Mouse (Mus musculus) liver, adult 2 months (tissue): ENCODE measurements around the gene Kynu. TPM values are rescaled to one million over a fixed set of nuclear protein-coding genes. Genes with fewer than 3 reads are reported as not detected.

Source experiments
- DNase-seq: peaks from one replicate; pipeline ENCODE4 v3.0.0-alpha.2; 2011; ENCODE audit warnings: low read depth, low spot score; ENCODE audit errors: extremely low read depth
- H3K27ac ChIP-seq: fragments of 200-500 bp; replicated peaks from 2 replicates; pipeline ENCODE4 v1.5.1; 2012; ENCODE audit warnings: low read depth, mild to moderate bottlenecking, control low read depth, inconsistent platforms, low read length; ENCODE audit not compliant: insufficient read depth
- H3K27me3 ChIP-seq: fragments of 200-500 bp; 2 replicates; pipeline ENCODE4 v1.6.1; 2012; ENCODE audit warnings: mild to moderate bottlenecking, moderate library complexity, low read length, inconsistent platforms; ENCODE audit not compliant: control insufficient read depth, insufficient read depth
- H3K36me3 ChIP-seq: fragments of 200-500 bp; 2 replicates; pipeline ENCODE4 v1.6.1; 2012; ENCODE audit warnings: low read length, inconsistent platforms; ENCODE audit not compliant: control insufficient read depth, insufficient read depth
- H3K4me1 ChIP-seq: fragments of 200-500 bp; 2 replicates; pipeline ENCODE4 v1.6.1; 2011; ENCODE audit warnings: low read length; ENCODE audit not compliant: control insufficient read depth, insufficient read depth
- H3K4me3 ChIP-seq: fragments of 200-500 bp; 2 replicates; pipeline ENCODE4 v1.5.1; 2011; ENCODE audit warnings: low read depth, mild to moderate bottlenecking, control low read depth, low read length, moderate library complexity; ENCODE audit not compliant: insufficient read depth
- H3K79me2 ChIP-seq: fragments of 200-500 bp; 2 replicates; pipeline ENCODE4 v1.6.1; 2012; ENCODE audit warnings: inconsistent platforms, mild to moderate bottlenecking, low read length, moderate library complexity; ENCODE audit not compliant: control insufficient read depth, insufficient read depth
- H3K9ac ChIP-seq: fragments of 200-500 bp; 2 replicates; pipeline ENCODE4 v1.6.1; 2012; ENCODE audit warnings: low read depth, mild to moderate bottlenecking, control low read depth, inconsistent platforms, low read length
- CTCF ChIP-seq: fragments of 200-500 bp; IDR thresholded peaks from 2 replicates; pipeline ENCODE4 v1.5.1; 2011; ENCODE audit warnings: low read depth, low read length, control low read depth
- POLR2A ChIP-seq: fragments of 200-500 bp; IDR thresholded peaks from 2 replicates; pipeline ENCODE4 v1.6.1; 2011; ENCODE audit warnings: low read length, control low read depth; ENCODE audit not compliant: insufficient read depth; ENCODE audit errors: extremely low read depth
- WGBS: fragments of 180-500 bp; shearing (Covaris S2); methylation state at CpG from one replicate; pipeline ENCODE4 v1.1.7; 2018; 5-methylcytosine and 5-hydroxymethylcytosine counted together
- polyA plus RNA-seq: library from polyadenylated mRNA; depleted of rRNA; stranded (reverse); fragments of >200 nt; gene quantifications from 2 replicates; pipeline ENCODE4 v1.2.3, GENCODE M21; 2012; rRNA removed
- total RNA-seq: library from RNA; depleted of rRNA; stranded (reverse); fragments of >200 nt; gene quantifications from 2 replicates; pipeline ENCODE4 v1.2.3, GENCODE M21; 2014; rRNA removed

Kynu gene
- total RNA-seq (130 and 154 TPM in 2 replicates), polyA plus RNA-seq (52.8 and 54.1 TPM in 2 replicates)

- WGBS = 7% methylated on average over 9 of the region's 9 CpGs
- Histone ChIP-seq H3K9ac (peak within 1 kb of the TSS; percentile 95), H3K27ac (peak within 1 kb of the TSS; percentile 100), H3K36me3 (peaks cover 15% of the 10 kb centered on the region), H3K79me2 (peaks cover 4% of the 10 kb centered on the region; the same call in 1 of the 2 replicates), H3K4me1 (peaks cover 19% of the 10 kb centered on the region; the same call in 1 of the 2 replicates), H3K4me3 (peak within 1 kb of the TSS; percentile 86), H3K27me3 (no peaks in the 10 kb centered on the region)
- DNase-seq = peak; percentile 94
- TF ChIP-seq POLR2A (no peak), CTCF (no peak)
These were observed at the start of gene Kynu for GRCm38 (mm10) chr2:43555062-43555888. Kynu (plus strand) TSS chr2:43555329.

- Histone ChIP-seq H3K27ac (no peak overlapping the region), H3K4me3 (no peak overlapping the region), H3K79me2 (no peaks in the 10 kb centered on the region), H3K36me3 (no peaks in the 10 kb centered on the region), H3K4me1 (peaks cover 3% of the 10 kb centered on the region; the same call in 1 of the 2 replicates), H3K9ac (no peak overlapping the region), H3K27me3 (no peaks in the 10 kb centered on the region)
- WGBS = 94% methylated on average over 3 of the region's 3 CpGs
- no peak for DNase-seq
- no peak for TF ChIP-seq POLR2A
- no peak for TF ChIP-seq CTCF
These were observed 48.9 kb upstream of the Kynu start for GRCm38 (mm10) chr2:43506182-43506581.

- peak; percentile 88 for DNase-seq
- Histone ChIP-seq H3K27ac (no peak overlapping the region), H3K4me3 (peak overlapping the region; percentile 20; the same call in 1 of the 2 replicates), H3K79me2 (no peaks in the 10 kb centered on the region), H3K4me1 (peaks cover 6% of the 10 kb centered on the region; the same call in 1 of the 2 replicates), H3K9ac (no peak overlapping the region), H3K36me3 (no peaks in the 10 kb centered on the region), H3K27me3 (no peaks in the 10 kb centered on the region)
- TF ChIP-seq POLR2A = no peak
- no peak for TF ChIP-seq CTCF
- WGBS = 16% methylated on average over 7 of the region's 7 CpGs
These were observed 41.3 kb upstream of the Kynu start for GRCm38 (mm10) chr2:43513852-43514251.

GRCm38 (mm10) chr2:43534417-43534816 lies 20.7 kb upstream of the Kynu start:
- Histone ChIP-seq H3K27ac (no peak overlapping the region), H3K9ac (no peak overlapping the region), H3K27me3 (no peaks in the 10 kb centered on the region), H3K4me3 (no peak overlapping the region), H3K4me1 (no peaks in the 10 kb centered on the region), H3K79me2 (no peaks in the 10 kb centered on the region), H3K36me3 (no peaks in the 10 kb centered on the region)
- WGBS = 52% methylated on average over 2 of the region's 2 CpGs
- DNase-seq = no peak
- TF ChIP-seq POLR2A (no peak), CTCF (no peak)

- TF ChIP-seq CTCF (no peak), POLR2A (no peak)
- Histone ChIP-seq H3K36me3 (no peaks in the 10 kb centered on the region), H3K4me3 (no peak overlapping the region), H3K9ac (no peak overlapping the region), H3K27ac (no peak overlapping the region), H3K27me3 (no peaks in the 10 kb centered on the region), H3K4me1 (peaks cover 2% of the 10 kb centered on the region; the same call in 1 of the 2 replicates), H3K79me2 (no peaks in the 10 kb centered on the region)
- WGBS = 87% methylated on average over 3 of the region's 3 CpGs
- DNase-seq = no peak
These were observed 12.5 kb upstream of the Kynu start for GRCm38 (mm10) chr2:43542615-43543014.

GRCm38 (mm10) chr2:43545665-43546064 lies 9.5 kb upstream of the Kynu start:
- Histone ChIP-seq H3K4me1 (peaks cover 9% of the 10 kb centered on the region; the same call in 1 of the 2 replicates), H3K27ac (no peak overlapping the region), H3K36me3 (no peaks in the 10 kb centered on the region), H3K9ac (no peak overlapping the region), H3K4me3 (no peak overlapping the region), H3K79me2 (no peaks in the 10 kb centered on the region), H3K27me3 (no peaks in the 10 kb centered on the region)
- DNase-seq = peak; percentile 21
- TF ChIP-seq CTCF (no peak), POLR2A (no peak)
- 73% methylated on average over 3 of the region's 3 CpGs for WGBS
